Mouse (Mus musculus) liver, adult 2 months (tissue): Measurements from ENCODE around the gene Nxph1. TPM values are rescaled to one million over a fixed set of nuclear protein-coding genes. Genes with fewer than 3 reads are reported as not detected.

ENCODE experiments used
- DNase-seq: peaks from one replicate; pipeline ENCODE4 v3.0.0-alpha.2; 2011; ENCODE audit warnings: low read depth, low spot score; ENCODE audit errors: extremely low read depth
- H3K27ac ChIP-seq: fragments of 200-500 bp; replicated peaks from 2 replicates; pipeline ENCODE4 v1.5.1; 2012; ENCODE audit warnings: low read depth, mild to moderate bottlenecking, control low read depth, inconsistent platforms, low read length; ENCODE audit not compliant: insufficient read depth
- H3K27me3 ChIP-seq: fragments of 200-500 bp; 2 replicates; pipeline ENCODE4 v1.6.1; 2012; ENCODE audit warnings: mild to moderate bottlenecking, moderate library complexity, low read length, inconsistent platforms; ENCODE audit not compliant: control insufficient read depth, insufficient read depth
- H3K36me3 ChIP-seq: fragments of 200-500 bp; 2 replicates; pipeline ENCODE4 v1.6.1; 2012; ENCODE audit warnings: low read length, inconsistent platforms; ENCODE audit not compliant: control insufficient read depth, insufficient read depth
- H3K4me1 ChIP-seq: fragments of 200-500 bp; 2 replicates; pipeline ENCODE4 v1.6.1; 2011; ENCODE audit warnings: low read length; ENCODE audit not compliant: control insufficient read depth, insufficient read depth
- H3K4me3 ChIP-seq: fragments of 200-500 bp; 2 replicates; pipeline ENCODE4 v1.5.1; 2011; ENCODE audit warnings: low read depth, mild to moderate bottlenecking, control low read depth, low read length, moderate library complexity; ENCODE audit not compliant: insufficient read depth
- H3K79me2 ChIP-seq: fragments of 200-500 bp; 2 replicates; pipeline ENCODE4 v1.6.1; 2012; ENCODE audit warnings: inconsistent platforms, mild to moderate bottlenecking, low read length, moderate library complexity; ENCODE audit not compliant: control insufficient read depth, insufficient read depth
- H3K9ac ChIP-seq: fragments of 200-500 bp; 2 replicates; pipeline ENCODE4 v1.6.1; 2012; ENCODE audit warnings: low read depth, mild to moderate bottlenecking, control low read depth, inconsistent platforms, low read length
- CTCF ChIP-seq: fragments of 200-500 bp; IDR thresholded peaks from 2 replicates; pipeline ENCODE4 v1.5.1; 2011; ENCODE audit warnings: low read depth, low read length, control low read depth
- POLR2A ChIP-seq: fragments of 200-500 bp; IDR thresholded peaks from 2 replicates; pipeline ENCODE4 v1.6.1; 2011; ENCODE audit warnings: low read length, control low read depth; ENCODE audit not compliant: insufficient read depth; ENCODE audit errors: extremely low read depth
- WGBS: fragments of 180-500 bp; shearing (Covaris S2); methylation state at CpG from one replicate; pipeline ENCODE4 v1.1.7; 2018; 5-methylcytosine and 5-hydroxymethylcytosine counted together
- polyA plus RNA-seq: library from polyadenylated mRNA; depleted of rRNA; stranded (reverse); fragments of >200 nt; gene quantifications from 2 replicates; pipeline ENCODE4 v1.2.3, GENCODE M21; 2012
- total RNA-seq: library from RNA; depleted of rRNA; stranded (reverse); fragments of >200 nt; gene quantifications from 2 replicates; pipeline ENCODE4 v1.2.3, GENCODE M21; 2014

Gene Nxph1
- total and polyA plus RNA-seq, 2 experiments, result 0.09 TPM; not detected in 1

- no peaks in the 10 kb centered on the region for H3K27me3 ChIP-seq
- H3K4me1 ChIP-seq, result peaks cover 10% of the 10 kb centered on the region; the same call in 1 of the 2 replicates
- H3K27ac ChIP-seq, result no peak overlapping the region
- TF ChIP-seq CTCF, result no peak
- TF ChIP-seq POLR2A, result no peak
- no peaks in the 10 kb centered on the region for H3K79me2 ChIP-seq
- no peak overlapping the region for H3K4me3 ChIP-seq
- no peak overlapping the region for H3K9ac ChIP-seq
- H3K36me3 ChIP-seq, result no peaks in the 10 kb centered on the region
- DNase-seq, result peak; percentile 93
Observed at GRCm38 (mm10) chr6:9107366-9107765, 159.1 kb downstream of the Nxph1 start.

- 17% methylated on average over 2 of the region's 2 CpGs for WGBS
- H3K4me3 ChIP-seq, result no peak overlapping the region
- H3K4me1 ChIP-seq, result peaks cover 4% of the 10 kb centered on the region; the same call in 1 of the 2 replicates
- H3K9ac ChIP-seq, result no peak overlapping the region
- no peaks in the 10 kb centered on the region for H3K79me2 ChIP-seq
- no peak overlapping the region for H3K27ac ChIP-seq
- no peaks in the 10 kb centered on the region for H3K36me3 ChIP-seq
- H3K27me3 ChIP-seq, result no peaks in the 10 kb centered on the region
- no peak for TF ChIP-seq CTCF
- TF ChIP-seq POLR2A, result no peak
- peak; percentile 54 for DNase-seq
Observed at GRCm38 (mm10) chr6:9119136-9119535, 170.9 kb downstream of the Nxph1 start.

- no peak overlapping the region for H3K4me3 ChIP-seq
- WGBS, result 92% methylated on average over 12 of the region's 12 CpGs
- no peaks in the 10 kb centered on the region for H3K27me3 ChIP-seq
- H3K36me3 ChIP-seq, result no peaks in the 10 kb centered on the region
- no peak for DNase-seq
- H3K9ac ChIP-seq, result no peak overlapping the region
- H3K4me1 ChIP-seq, result no peaks in the 10 kb centered on the region
- TF ChIP-seq POLR2A (no peak), CTCF (no peak)
- H3K27ac ChIP-seq, result no peak overlapping the region
- no peaks in the 10 kb centered on the region for H3K79me2 ChIP-seq
Observed at GRCm38 (mm10) chr6:9124321-9124914, 176.2 kb downstream of the Nxph1 start.

- no peaks in the 10 kb centered on the region for H3K79me2 ChIP-seq
- TF ChIP-seq CTCF (no peak), POLR2A (no peak)
- no peak for DNase-seq
- H3K36me3 ChIP-seq, result no peaks in the 10 kb centered on the region
- H3K27ac ChIP-seq, result no peak overlapping the region
- no peak overlapping the region for H3K9ac ChIP-seq
- no peak overlapping the region for H3K4me3 ChIP-seq
- no peaks in the 10 kb centered on the region for H3K4me1 ChIP-seq
- WGBS, result 72% methylated on average over 3 of the region's 3 CpGs
- no peaks in the 10 kb centered on the region for H3K27me3 ChIP-seq
Observed at GRCm38 (mm10) chr6:9133589-9134279, 185.5 kb downstream of the Nxph1 start.

- TF ChIP-seq POLR2A, result no peak
- no peak for TF ChIP-seq CTCF
- no peak for DNase-seq
- no peak overlapping the region for H3K9ac ChIP-seq
- H3K36me3 ChIP-seq, result no peaks in the 10 kb centered on the region
- H3K4me3 ChIP-seq, result no peak overlapping the region
- H3K4me1 ChIP-seq, result no peaks in the 10 kb centered on the region
- no peaks in the 10 kb centered on the region for H3K79me2 ChIP-seq
- no peak overlapping the region for H3K27ac ChIP-seq
- no peaks in the 10 kb centered on the region for H3K27me3 ChIP-seq
Observed at GRCm38 (mm10) chr6:9147966-9148365, 199.7 kb downstream of the Nxph1 start.

GRCm38 (mm10) chr6:9149791-9150190, 201.6 kb downstream of the Nxph1 start:
- H3K27me3 ChIP-seq, result no peaks in the 10 kb centered on the region
- DNase-seq, result no peak
- H3K4me3 ChIP-seq, result no peak overlapping the region
- WGBS, result 62% methylated on average over 1 of the region's 1 CpGs
- no peaks in the 10 kb centered on the region for H3K4me1 ChIP-seq
- no peaks in the 10 kb centered on the region for H3K79me2 ChIP-seq
- no peak overlapping the region for H3K27ac ChIP-seq
- no peak overlapping the region for H3K9ac ChIP-seq
- TF ChIP-seq CTCF (no peak), POLR2A (no peak)
- H3K36me3 ChIP-seq, result no peaks in the 10 kb centered on the region
